12 mouse cellular contexts compared by ENCODE assay signal in the genomic region with DNA sequence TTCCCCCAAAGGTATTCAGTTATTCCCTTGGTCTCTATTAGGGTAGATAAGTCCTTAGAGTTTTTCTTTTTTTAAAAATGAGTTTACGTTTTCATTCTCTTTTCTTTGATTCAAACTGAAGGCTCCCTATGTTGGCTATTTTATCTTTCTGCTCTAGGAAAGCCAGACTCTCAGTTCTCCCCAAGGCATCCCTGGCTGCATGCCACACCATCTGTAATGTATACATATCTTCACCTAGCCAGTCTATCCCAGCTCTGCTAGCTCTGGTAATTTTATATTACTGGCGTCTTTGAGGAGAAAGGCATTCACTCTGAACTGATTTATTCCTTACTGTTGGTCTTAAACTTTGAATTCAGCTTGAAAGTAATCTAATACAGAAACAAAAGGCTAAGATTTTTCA.
DNase-seq lines count a peak whose midpoint lies in the region; ATAC-seq lines count a peak whose summit lies in the region.
"Had no signal": no experiment of that assay in that cellular context is flagged by ENCODE, and none has a peak within 500 bp of the region (broad histone marks: within the 10 kb centered on the region; RNA-seq: fewer than 3 reads in every experiment).

No protein-coding gene starts in this region.

- no peak overlapping the region for H3K4me3 ChIP-seq in limb, embryonic 13.5 days
- no peak overlapping the region for H3K4me3 ChIP-seq in limb, embryonic 10.5 days
- H3K4me3 ChIP-seq in embryonic facial prominence, embryonic 13.5 days, result no peak overlapping the region
- H3K4me3 ChIP-seq: heart, embryonic 12.5 days; myocyte had no signal

- no peaks in the 10 kb centered on the region for H3K27me3 ChIP-seq in limb, embryonic 13.5 days
- no peaks in the 10 kb centered on the region for H3K27me3 ChIP-seq in limb, embryonic 10.5 days (ENCODE audit: low read depth, poor library complexity, severe bottlenecking)
- no peaks in the 10 kb centered on the region for H3K27me3 ChIP-seq in embryonic facial prominence, embryonic 13.5 days
- H3K27me3 ChIP-seq: heart, embryonic 12.5 days had no signal

- H3K27ac ChIP-seq in limb, embryonic 13.5 days, result no peak overlapping the region; the same call in 1 of the 2 replicates
- H3K27ac ChIP-seq in limb, embryonic 10.5 days, result no peak overlapping the region
- H3K27ac ChIP-seq in embryonic facial prominence, embryonic 13.5 days, result peak overlapping the region; percentile 75

- 32% methylated on average over 2 of the region's 2 CpGs for WGBS in limb, embryonic 13.5 days
- 79% methylated on average over 2 of the region's 2 CpGs for whole genome bisulfite sequencing in limb, embryonic 10.5 days
- WGBS in embryonic facial prominence, embryonic 13.5 days, result 15% methylated on average over 2 of the region's 2 CpGs

- intact Hi-C loops in heart, postnatal 25 days (cut with DNase I), result no loop called here

- DNase-seq in limb, embryonic 10.5 days (ENCODE audit: low spot score), result no peak
- peak; percentile 10 to 80 for DNase-seq in left cerebral cortex, adult 9 months (ENCODE audit: low spot score in 2 of 2)
- DNase-seq in right cerebral cortex, postnatal 36 days (ENCODE audit: low spot score in 2 of 2), result peak; percentile 50 to 55
- DNase-seq in heart, postnatal 4 days, result no peak
- DNase-seq in heart, postnatal 25 days (ENCODE audit: low spot score), result no peak
- DNase-seq: kidney, postnatal 10 days; lung, postnatal 4 days; thymus, postnatal 4 days had no signal

- H3K9ac ChIP-seq in limb, embryonic 13.5 days, result no peak overlapping the region
- no peak overlapping the region for H3K9ac ChIP-seq in embryonic facial prominence, embryonic 13.5 days
- H3K9ac ChIP-seq: heart, embryonic 12.5 days had no signal

- H3K4me1 ChIP-seq in limb, embryonic 13.5 days, result 0 out of 2 replicates have a peak, but pooled peaks cover 4% of the 10 kb centered on the region
- H3K4me1 ChIP-seq in limb, embryonic 10.5 days, result no peaks in the 10 kb centered on the region
- peaks cover 10% of the 10 kb centered on the region for H3K4me1 ChIP-seq in embryonic facial prominence, embryonic 13.5 days
- H3K4me1 ChIP-seq: heart, embryonic 12.5 days had no signal

- ATAC-seq in limb, embryonic 13.5 days (ENCODE audit: low FRiP score, low read depth), result peak; percentile 78
- 0 out of 2 replicates have a peak, but pooled peaks have one; percentile 59 for ATAC-seq in embryonic facial prominence, embryonic 13.5 days (ENCODE audit: insufficient number of reproducible peaks, insufficient read depth, low FRiP score, low TSS enrichment, low read depth)

- H3K9me3 ChIP-seq in limb, embryonic 13.5 days, result 0 out of 2 replicates have a peak, but pooled peaks cover 5% of the 10 kb centered on the region
- no peaks in the 10 kb centered on the region for H3K9me3 ChIP-seq in limb, embryonic 10.5 days (replicated peaks)
- no peaks in the 10 kb centered on the region for H3K9me3 ChIP-seq in embryonic facial prominence, embryonic 13.5 days

- no peaks in the 10 kb centered on the region for H3K36me3 ChIP-seq in limb, embryonic 13.5 days
- H3K36me3 ChIP-seq in limb, embryonic 10.5 days, result no peaks in the 10 kb centered on the region
- no peaks in the 10 kb centered on the region for H3K36me3 ChIP-seq in embryonic facial prominence, embryonic 13.5 days
- H3K36me3 ChIP-seq: heart, embryonic 12.5 days had no signal

- H3K4me2 ChIP-seq in limb, embryonic 13.5 days (replicated peaks), result no peak overlapping the region
- H3K4me2 ChIP-seq in embryonic facial prominence, embryonic 13.5 days, result no peak overlapping the region
- H3K4me2 ChIP-seq: heart, embryonic 12.5 days had no signal

Comparison
In these comparisons a context has a peak if more than half of its experiments do, and no peak if none do; other contexts are left out.
1. DNase-seq: peak in left cerebral cortex, adult 9 months (2 of 2) and right cerebral cortex, postnatal 36 days (2 of 2); none in limb, embryonic 10.5 days (single experiment), heart, postnatal 4 days (single experiment) and heart, postnatal 25 days (single experiment).